In genomic region chr15:79322281-79322990, GRCm38 (mm10) we compare ENCODE assay signal across 9 mouse cellular contexts. TPM values are rescaled to one million over a fixed set of nuclear protein-coding genes. Genes with fewer than 3 reads are reported as not detected.
A peak's percentile ranks its signal among the peaks of the same experiment; 100 is the strongest.
DNase-seq lines count a peak whose midpoint lies in the region; ATAC-seq lines count a peak whose summit lies in the region.
"Had no signal": no experiment of that assay in that cellular context is flagged by ENCODE, and none has a peak within 500 bp of the region (broad histone marks: within the 10 kb centered on the region; RNA-seq: fewer than 3 reads in every experiment).

No protein-coding gene starts in this region.

- DNase-seq in adrenal gland, adult (ENCODE audit: inconsistent age in 2 of 2, low spot score in 1 of 2) = peak; percentile 51 to 64
- no peak for DNase-seq in adrenal gland, postnatal 10 days
- DNase-seq in midbrain, embryonic 10.5 days (ENCODE audit: low spot score) = no peak
- peak; percentile 79 to 89 for DNase-seq in thymus, postnatal 36 days
- no peak for DNase-seq in frontal cortex, adult 2 months (ENCODE audit: extremely low spot score in 1 of 2, low spot score in 1 of 2)
- DNase-seq in embryo, embryonic 10.5 days (ENCODE audit: low spot score) = no peak
- DNase-seq: cerebellum, adult 2 months had no signal

- no peak overlapping the region for H3K4me2 ChIP-seq in midbrain, embryonic 16.5 days (ENCODE audit: low read length)
- H3K4me2 ChIP-seq in liver, embryonic 15.5 days = peak overlapping the region; percentile 30

- peaks cover 3% of the 10 kb centered on the region for H3K36me3 ChIP-seq in midbrain, embryonic 10.5 days
- H3K36me3 ChIP-seq in midbrain, embryonic 16.5 days (ENCODE audit: control insufficient read depth, insufficient read depth, low read length) = no peaks in the 10 kb centered on the region
- H3K36me3 ChIP-seq in liver, embryonic 15.5 days (replicated peaks) = peaks cover 9% of the 10 kb centered on the region; the same call in 1 of the 2 replicates

- H3K4me3 ChIP-seq in midbrain, embryonic 10.5 days = no peak overlapping the region
- no peak overlapping the region for H3K4me3 ChIP-seq in midbrain, embryonic 16.5 days (ENCODE audit: low read depth, low read length)
- no peak overlapping the region for H3K4me3 ChIP-seq in liver, embryonic 15.5 days (replicated peaks)

- WGBS in midbrain, embryonic 10.5 days = 84% methylated on average over 11 of the region's 11 CpGs
- 83% methylated on average over 11 of the region's 11 CpGs for WGBS in midbrain, embryonic 16.5 days
- 43% methylated on average over 11 of the region's 11 CpGs for WGBS in liver, embryonic 15.5 days (ENCODE audit: insufficient replicate concordance)

- H3K9ac ChIP-seq in midbrain, embryonic 16.5 days (ENCODE audit: low read depth, low read length) = no peak overlapping the region
- H3K9ac ChIP-seq in liver, embryonic 15.5 days = no peak overlapping the region

- peaks cover 46% of the 10 kb centered on the region for H3K4me1 ChIP-seq in midbrain, embryonic 10.5 days
- H3K4me1 ChIP-seq in midbrain, embryonic 16.5 days (ENCODE audit: control insufficient read depth, insufficient read depth, low read length) = peaks cover 12% of the 10 kb centered on the region
- H3K4me1 ChIP-seq in liver, embryonic 15.5 days (replicated peaks) = peaks cover 67% of the 10 kb centered on the region

- ATAC-seq in midbrain, embryonic 16.5 days = no peak
- ATAC-seq in liver, embryonic 15.5 days (ENCODE audit: insufficient read depth) = no peak

- H3K27me3 ChIP-seq in midbrain, embryonic 10.5 days (ENCODE audit: low read depth, poor library complexity, severe bottlenecking) = no peaks in the 10 kb centered on the region
- no peaks in the 10 kb centered on the region for H3K27me3 ChIP-seq in midbrain, embryonic 16.5 days (ENCODE audit: control insufficient read depth, insufficient read depth, low read depth, low read length)
- no peaks in the 10 kb centered on the region for H3K27me3 ChIP-seq in liver, embryonic 15.5 days

- peak overlapping the region; percentile 30; the same call in 1 of the 2 replicates for H3K27ac ChIP-seq in midbrain, embryonic 10.5 days (replicated peaks)
- no peak overlapping the region for H3K27ac ChIP-seq in midbrain, embryonic 16.5 days (ENCODE audit: low read length)
- H3K27ac ChIP-seq in liver, embryonic 15.5 days (replicated peaks) = peak overlapping the region; percentile 76

- no peaks in the 10 kb centered on the region for H3K9me3 ChIP-seq in midbrain, embryonic 10.5 days (replicated peaks)
- no peaks in the 10 kb centered on the region for H3K9me3 ChIP-seq in midbrain, embryonic 16.5 days (replicated peaks; ENCODE audit: control insufficient read depth, low read length, poor library complexity, severe bottlenecking)
- H3K9me3 ChIP-seq in liver, embryonic 15.5 days (replicated peaks) = no peaks in the 10 kb centered on the region

RNA-seq across cellular contexts. Expression of gene Pla2g6, which starts 5.8 kb away (rescaled TPM):
- 10 to 100 TPM; 27.0 to 27.5 TPM for total RNA-seq in adrenal gland, postnatal 10 days (2021)
- polyA plus RNA-seq in midbrain, embryonic 10.5 days (2016; fragmentation: Nextera tagmentation; extraction: Ambion mirVana) = 20.4 and 26.8 TPM in 2 replicates
- 29.8 and 35.3 TPM in 2 replicates for polyA plus RNA-seq in midbrain, embryonic 16.5 days (2015; fragmentation: Nextera tagmentation; extraction: Ambion mirVana)
- polyA plus RNA-seq in liver, embryonic 15.5 days (2015; fragmentation: Nextera tagmentation; extraction: Ambion mirVana) = 14.8 and 15.6 TPM in 2 replicates
- polyA plus RNA-seq in frontal cortex, adult 2 months (2012; rRNA removed) = 31.8 and 32.9 TPM in 2 replicates

RNA-seq across cellular contexts. Expression of gene Maff, which starts 24.0 kb away (rescaled TPM):
- 10 to 100 TPM in 1 of 2 experiments, 1 to 10 TPM in 1; 3.6 to 10.8 TPM for total RNA-seq in adrenal gland, postnatal 10 days (2021)
- polyA plus RNA-seq in midbrain, embryonic 10.5 days (2016; fragmentation: Nextera tagmentation; extraction: Ambion mirVana) = 1.3 TPM in 2 replicates
- polyA plus RNA-seq in midbrain, embryonic 16.5 days (2015; fragmentation: Nextera tagmentation; extraction: Ambion mirVana) = 0.85 and 0.86 TPM in 2 replicates
- 2.1 and 2.6 TPM in 2 replicates for polyA plus RNA-seq in liver, embryonic 15.5 days (2015; fragmentation: Nextera tagmentation; extraction: Ambion mirVana)
- 0.62 and 1.1 TPM in 2 replicates for polyA plus RNA-seq in frontal cortex, adult 2 months (2012; rRNA removed)

RNA-seq across cellular contexts. Expression of gene Baiap2l2, which starts 37.1 kb away (rescaled TPM):
- total RNA-seq in adrenal gland, postnatal 10 days (2021) = under 1 TPM; 0.85 to 0.99 TPM
- 1.1 and 2.4 TPM in 2 replicates for polyA plus RNA-seq in midbrain, embryonic 10.5 days (2016; fragmentation: Nextera tagmentation; extraction: Ambion mirVana)
- polyA plus RNA-seq in midbrain, embryonic 16.5 days (2015; fragmentation: Nextera tagmentation; extraction: Ambion mirVana) = 1.3 and 3.6 TPM in 2 replicates
- polyA plus RNA-seq in liver, embryonic 15.5 days (2015; fragmentation: Nextera tagmentation; extraction: Ambion mirVana) = 2.4 and 2.7 TPM in 2 replicates
- polyA plus RNA-seq in frontal cortex, adult 2 months (2012; rRNA removed) = 12.6 and 16.6 TPM in 2 replicates

Comparison
In these comparisons a context has a peak if more than half of its experiments do, and no peak if none do; other contexts are left out.
1. DNase-seq: peak in adrenal gland, adult (2 of 2) and thymus, postnatal 36 days (2 of 2); none in adrenal gland, postnatal 10 days (single experiment), midbrain, embryonic 10.5 days (single experiment), frontal cortex, adult 2 months (0 of 2) and embryo, embryonic 10.5 days (single experiment).